In genomic region chr13:45469481-45470301, GRCm38 (mm10) we compare ENCODE assay signal across 8 mouse cellular contexts. TPM values are rescaled to one million over a fixed set of nuclear protein-coding genes. Genes with fewer than 3 reads are reported as not detected.
DNase-seq lines count a peak whose midpoint lies in the region; ATAC-seq and TF ChIP-seq lines count a peak whose summit lies in the region.

No protein-coding gene starts in this region.

- no peaks in the 10 kb centered on the region for H3K9me3 ChIP-seq in forebrain, embryonic 14.5 days (replicated peaks; ENCODE audit: control insufficient read depth, low read length)
- no peaks in the 10 kb centered on the region for H3K9me3 ChIP-seq in kidney, postnatal 0 days (replicated peaks; ENCODE audit: low read length)

- DNase-seq in spleen, adult 12 weeks (ENCODE audit: low spot score): peak; percentile 18
- DNase-seq in spleen, postnatal 4 days (ENCODE audit: low spot score in 2 of 2): no peak
- DNase-seq in forebrain, embryonic 14.5 days (ENCODE audit: low spot score): peak; percentile 38
- peak; percentile 88 for DNase-seq in kidney, postnatal 0 days (ENCODE audit: low spot score)
- no peak for DNase-seq in layer of hippocampus, adult 9-10 months (ENCODE audit: low spot score)
- no peak for DNase-seq in c-Kit-positive CD71-positive TER-119-positive erythroid progenitor cells, embryonic 14.5 days (ENCODE audit: low spot score)

- TF ChIP-seq CTCF in kidney, postnatal 0 days (IDR thresholded peaks at IDR 0.05; ENCODE audit: low read depth): no peak

- H3ac ChIP-seq in myocyte (ENCODE audit: control insufficient read depth, insufficient read length): no peak overlapping the region

- no peak for TF ChIP-seq POLR2A in myocyte (IDR thresholded peaks at IDR 0.05; ENCODE audit: insufficient read length, low read depth)

- no peak overlapping the region for H3K4me3 ChIP-seq in forebrain, embryonic 14.5 days (ENCODE audit: low read depth, low read length)
- no peak overlapping the region for H3K4me3 ChIP-seq in kidney, postnatal 0 days (replicated peaks; ENCODE audit: low read depth, low read length)
- H3K4me3 ChIP-seq in myocyte: no peak overlapping the region

- H3K4me1 ChIP-seq in forebrain, embryonic 14.5 days (ENCODE audit: control insufficient read depth, insufficient read depth, low read length): peaks cover 7% of the 10 kb centered on the region
- H3K4me1 ChIP-seq in kidney, postnatal 0 days (replicated peaks; ENCODE audit: insufficient read depth, low read length): peaks cover 21% of the 10 kb centered on the region

- no peak overlapping the region for H3K9ac ChIP-seq in forebrain, embryonic 14.5 days (ENCODE audit: low read length)
- H3K9ac ChIP-seq in kidney, postnatal 0 days (ENCODE audit: low read depth, low read length): peak overlapping the region; percentile 35; the same call in 1 of the 2 replicates

- H3K36me3 ChIP-seq in forebrain, embryonic 14.5 days (ENCODE audit: control insufficient read depth, insufficient read depth, low read length): no peaks in the 10 kb centered on the region
- H3K36me3 ChIP-seq in kidney, postnatal 0 days (ENCODE audit: insufficient read depth, low read length): no peaks in the 10 kb centered on the region
- no peaks in the 10 kb centered on the region for H3K36me3 ChIP-seq in myocyte (ENCODE audit: control insufficient read depth, insufficient read depth)

- 31% methylated on average over 19 of the region's 19 CpGs for WGBS in forebrain, embryonic 14.5 days
- 10% methylated on average over 19 of the region's 19 CpGs for WGBS in kidney, postnatal 0 days

- H3K4me2 ChIP-seq in forebrain, embryonic 14.5 days (ENCODE audit: low read length): no peak overlapping the region
- H3K4me2 ChIP-seq in kidney, postnatal 0 days (ENCODE audit: low read length): peak overlapping the region; percentile 36
- peak overlapping the region; percentile 63 for H3K4me2 ChIP-seq in myocyte (ENCODE audit: low read depth)

- no peaks in the 10 kb centered on the region for H3K79me2 ChIP-seq in myocyte (ENCODE audit: control insufficient read depth, insufficient read depth)

- no peak for ATAC-seq in forebrain, embryonic 14.5 days
- ATAC-seq in kidney, postnatal 0 days (replicated peaks; ENCODE audit: low FRiP score, low read depth): peak; percentile 76
- no peak for ATAC-seq in erythroid progenitor cell, adult 5-6 weeks (replicated peaks; ENCODE audit: low FRiP score, poor library complexity, severe bottlenecking)

- no peak overlapping the region for H3K27ac ChIP-seq in forebrain, embryonic 14.5 days (ENCODE audit: low read depth, low read length)
- peak overlapping the region; percentile 71 for H3K27ac ChIP-seq in kidney, postnatal 0 days

- peaks cover 24% of the 10 kb centered on the region for H3K27me3 ChIP-seq in forebrain, embryonic 14.5 days (replicated peaks; ENCODE audit: control insufficient read depth, insufficient read depth, low read length)
- H3K27me3 ChIP-seq in kidney, postnatal 0 days (ENCODE audit: insufficient read depth, low read length): no peaks in the 10 kb centered on the region
- H3K27me3 ChIP-seq in myocyte (ENCODE audit: control insufficient read depth, insufficient read depth, insufficient read length): no peaks in the 10 kb centered on the region

TF ChIP-seq in myocyte, 11 proteins besides CTCF, POLR2A, EP300 and RAD21:
- TF ChIP-seq TCF12 (IDR thresholded peaks at IDR 0.05; ENCODE audit: insufficient read depth, poor library complexity, severe bottlenecking): peak; percentile 50
- no peak for TF ChIP-seq SRF (IDR thresholded peaks at IDR 0.05; ENCODE audit: control insufficient read depth, insufficient read length, low read depth)
- TF ChIP-seq POLR2AphosphoS2 (IDR thresholded peaks at IDR 0.05; ENCODE audit: insufficient read length, low read depth): no peak
- peak; percentile 35 to 76 (median 72) for TF ChIP-seq MYOD1 (IDR thresholded peaks at IDR 0.05; ENCODE audit: control insufficient read depth in 1 of 3, insufficient read length in 2 of 3, low read depth in 2 of 3)
- TF ChIP-seq MYOG (IDR thresholded peaks at IDR 0.05; ENCODE audit: control insufficient read depth in 1 of 3, insufficient read depth in 1 of 3, insufficient read length in 2 of 3, low read depth in 2 of 3): peak; percentile 34 to 79 (median 74)

RNA-seq across cellular contexts. Expression of gene Gmpr, which starts 37.6 kb away (rescaled TPM):
- polyA plus RNA-seq in forebrain, embryonic 14.5 days (2014; fragmentation: Nextera tagmentation; extraction: Ambion mirVana): 24.3 and 25.7 TPM in 2 replicates
- 72.5 and 79.0 TPM in 2 replicates for polyA plus RNA-seq in kidney, postnatal 0 days (2015; fragmentation: Nextera tagmentation; extraction: Ambion mirVana)
- 41.6 TPM for polyA plus RNA-seq in myocyte (2012; fragmentation: generic; extraction: Trizol)
- total RNA-seq in erythroid progenitor cell, adult 5-6 weeks (2015; ENCODE audit: low replicate concordance): 5.0 and 10.5 TPM in 2 replicates
- 1.2 and 1.8 TPM in 2 replicates for total RNA-seq in erythroid progenitor cell, adult 5-6 weeks (2017; ENCODE audit: low replicate concordance)

Comparison
In these comparisons a context has a peak if more than half of its experiments do, and no peak if none do; other contexts are left out.
1. DNase-seq: peak in spleen, adult 12 weeks (single experiment), forebrain, embryonic 14.5 days (single experiment) and kidney, postnatal 0 days (single experiment); none in spleen, postnatal 4 days (0 of 2), layer of hippocampus, adult 9-10 months (single experiment) and c-Kit-positive CD71-positive TER-119-positive erythroid progenitor cells, embryonic 14.5 days (single experiment).